Mouse (Mus musculus) heart, adult 11 months (tissue): ENCODE measurements at regions not wholly inside any gene's neighbourhood (a gene's known extent, or its start where the extent isn't known, plus 50 kb on each side); places are given as distances from the start of the nearest gene placed in this dataset.

ENCODE experiments used
- DNase-seq: peaks from one replicate; pipeline ENCODE4 v3.0.0; 2022

DNA sequence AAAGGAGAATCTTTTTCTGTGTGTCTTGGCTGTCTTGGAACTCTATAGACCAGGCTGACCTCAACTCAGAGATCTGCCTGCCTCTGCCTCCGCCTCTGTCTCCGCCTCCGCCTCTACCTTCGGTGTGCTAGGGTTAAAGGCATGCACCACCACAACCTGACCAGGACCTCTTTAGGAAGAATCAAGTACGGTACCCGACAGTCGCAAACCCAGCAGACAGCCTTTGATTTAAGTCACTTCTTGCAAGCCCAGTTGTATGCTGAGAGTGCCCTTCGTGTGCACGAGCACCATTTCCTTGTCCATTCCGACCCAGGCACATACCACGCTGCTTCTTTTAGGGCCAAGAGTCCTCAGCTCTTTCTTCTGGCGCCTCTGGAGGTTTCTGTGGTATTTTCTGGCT, 105.0 kb upstream of the Six3 start:
- DNase-seq: peak; percentile 62

DNA sequence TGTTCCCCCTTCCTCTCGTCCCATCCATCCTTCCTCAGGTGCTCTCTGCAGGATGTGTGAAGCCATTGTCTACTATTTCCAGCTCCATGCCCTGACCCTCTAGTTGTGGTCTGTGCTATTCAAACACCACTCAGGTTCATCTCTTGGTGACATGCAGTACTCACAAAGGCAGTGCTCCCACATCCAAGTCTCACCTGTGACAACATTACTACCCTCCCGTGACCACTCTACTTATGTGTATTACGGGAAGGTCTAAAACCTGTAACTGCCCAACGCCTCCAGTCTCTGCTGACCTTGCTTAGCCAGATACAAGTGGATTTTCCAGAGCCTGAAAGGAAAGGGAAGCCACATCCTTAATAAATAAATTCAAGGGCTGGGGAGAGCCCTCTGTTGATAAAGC, 100.4 kb upstream of the Six3 start:
- DNase-seq: peak; percentile 56

DNA sequence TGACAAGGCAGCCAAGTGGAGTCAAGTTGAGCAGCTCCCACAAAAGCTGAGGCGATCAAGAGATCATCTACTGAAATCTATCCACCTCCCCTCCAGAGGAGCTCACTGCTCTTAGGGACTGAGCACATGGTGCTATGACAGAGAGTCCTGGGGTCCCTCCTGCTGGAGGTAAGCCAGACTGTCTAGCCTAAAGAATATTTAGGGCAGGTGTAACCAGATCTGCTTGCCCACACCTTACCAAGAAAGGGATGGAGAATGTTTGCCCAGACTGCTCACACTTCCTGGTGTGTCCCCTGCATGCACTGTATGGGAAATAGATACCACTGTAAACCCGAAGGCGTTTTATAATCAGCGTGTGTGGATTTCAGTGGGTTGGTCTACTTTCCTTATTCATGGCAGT, 99.5 kb upstream of the Six3 start:
- DNase-seq: no peak

DNA sequence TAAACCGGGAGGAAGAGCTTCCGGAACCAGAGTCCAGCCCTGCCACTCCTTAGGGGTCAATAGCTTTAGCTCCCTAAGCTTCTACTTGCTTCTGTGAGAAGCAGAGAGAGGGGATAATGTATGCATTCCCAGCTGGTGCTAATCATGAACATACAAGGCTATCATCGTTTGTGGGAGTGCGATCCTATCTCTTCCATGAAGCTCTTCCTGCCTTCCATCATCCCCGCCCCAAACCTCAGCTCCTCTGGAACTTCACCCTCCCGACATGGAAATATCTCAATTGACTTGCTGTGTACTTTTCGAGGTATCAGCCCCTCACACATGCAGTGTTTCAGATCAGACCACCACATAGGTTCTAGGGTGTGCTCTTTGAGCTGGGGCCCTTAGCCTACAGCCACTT, 99.0 kb upstream of the Six3 start:
- DNase-seq: peak; percentile 68

DNA sequence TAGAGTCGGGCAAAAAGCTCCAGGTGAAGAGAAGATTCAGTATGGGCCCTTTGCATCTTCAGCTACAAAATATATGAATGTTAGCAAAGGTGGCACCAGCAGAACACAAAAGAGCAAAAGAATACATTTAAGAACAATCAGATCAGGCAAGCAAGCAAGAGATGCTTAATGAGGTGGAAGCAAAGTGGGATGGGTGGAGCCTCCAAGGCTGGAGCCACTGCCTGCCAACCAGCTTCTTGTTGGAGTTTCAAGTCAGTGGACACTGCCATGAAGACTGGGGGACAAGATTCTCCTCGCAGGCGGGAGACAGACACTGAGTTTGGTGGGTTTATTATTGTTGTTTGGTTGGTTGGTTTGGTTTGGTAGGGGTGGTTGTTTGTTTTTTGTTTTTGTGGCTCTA, 96.1 kb upstream of the Six3 start:
- peak; percentile 76 for DNase-seq

DNA sequence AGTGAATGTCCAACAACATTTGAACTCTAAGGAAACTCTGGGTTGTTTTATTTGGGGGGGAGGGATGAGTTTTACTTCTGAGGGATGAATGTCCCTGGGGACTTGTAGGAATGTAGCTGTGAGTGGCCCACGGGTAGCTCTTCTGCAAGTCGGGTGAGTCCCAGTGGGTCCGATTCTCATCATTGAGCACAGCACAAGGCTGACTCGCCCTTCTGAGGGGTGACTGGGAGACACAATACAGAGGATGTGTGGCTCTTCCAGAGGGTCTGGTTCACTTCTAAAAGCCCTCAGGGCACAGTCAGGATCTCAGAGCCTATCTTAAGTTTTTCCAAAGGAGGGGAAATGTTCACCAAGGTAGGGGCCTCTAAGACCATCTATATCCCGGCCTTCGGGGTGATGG, 94.9 kb upstream of the Six3 start:
- peak; percentile 42 for DNase-seq

DNA sequence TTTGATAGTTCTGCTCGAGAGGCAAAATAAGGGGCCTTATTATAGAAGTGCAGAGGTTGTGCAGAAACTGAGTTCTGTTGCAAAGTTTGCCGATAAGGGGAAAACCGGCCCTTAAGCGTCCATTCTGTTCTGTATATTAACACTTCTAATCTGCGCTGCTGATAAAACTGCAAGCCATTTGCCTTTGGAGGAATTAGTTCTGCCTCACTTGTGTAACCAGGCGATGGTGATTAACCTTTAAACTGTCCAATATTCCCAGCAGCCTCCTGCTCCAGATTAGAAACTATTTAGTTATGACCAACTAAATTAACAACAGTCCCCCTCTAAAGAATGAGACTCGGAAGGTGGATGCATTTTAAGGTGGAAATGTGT, 86.1 kb upstream of the Six3 start:
- peak; percentile 23 for DNase-seq

DNA sequence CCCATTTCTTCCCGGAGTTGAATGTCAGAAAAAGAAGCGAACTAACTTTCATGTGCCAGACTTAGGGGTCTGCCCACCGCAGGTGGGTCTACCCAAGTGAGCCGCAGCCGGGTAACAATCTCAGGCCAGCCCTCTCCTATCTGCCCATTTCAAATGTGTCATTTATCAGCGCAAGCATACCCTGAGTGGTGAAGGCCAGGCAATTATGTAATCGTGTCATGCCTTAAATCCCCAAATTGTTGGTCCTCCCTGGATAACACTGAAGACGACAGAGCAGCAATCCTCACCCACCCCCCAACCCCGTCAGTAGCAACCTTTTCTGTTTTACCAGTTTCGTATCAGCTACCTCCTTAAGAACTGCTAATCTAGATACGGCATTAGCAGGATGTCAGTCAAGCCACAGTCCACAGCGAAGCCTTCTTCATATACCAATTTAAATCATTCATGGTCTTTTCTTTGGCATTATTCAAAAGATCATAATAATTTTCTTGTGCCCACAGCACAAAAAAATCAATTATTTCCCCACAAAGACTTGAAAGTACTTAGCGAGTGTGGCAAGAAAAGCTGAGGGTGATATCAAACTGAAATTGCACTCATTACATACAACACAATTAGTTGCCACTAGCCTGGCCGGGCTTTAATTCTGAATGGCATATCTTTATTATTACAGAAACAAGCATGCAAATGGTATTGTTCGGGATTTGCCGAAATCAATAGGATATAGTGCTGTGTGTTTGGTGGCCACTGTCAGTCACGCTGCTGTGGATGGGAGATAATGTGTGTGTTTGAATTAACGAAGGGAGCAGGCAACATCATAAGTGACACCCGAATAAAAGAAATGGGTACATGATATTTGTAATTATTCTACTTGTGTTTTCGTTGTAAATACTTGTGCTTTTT, 85.1 kb upstream of the Six3 start:
- peak; percentile 58 for DNase-seq

DNA sequence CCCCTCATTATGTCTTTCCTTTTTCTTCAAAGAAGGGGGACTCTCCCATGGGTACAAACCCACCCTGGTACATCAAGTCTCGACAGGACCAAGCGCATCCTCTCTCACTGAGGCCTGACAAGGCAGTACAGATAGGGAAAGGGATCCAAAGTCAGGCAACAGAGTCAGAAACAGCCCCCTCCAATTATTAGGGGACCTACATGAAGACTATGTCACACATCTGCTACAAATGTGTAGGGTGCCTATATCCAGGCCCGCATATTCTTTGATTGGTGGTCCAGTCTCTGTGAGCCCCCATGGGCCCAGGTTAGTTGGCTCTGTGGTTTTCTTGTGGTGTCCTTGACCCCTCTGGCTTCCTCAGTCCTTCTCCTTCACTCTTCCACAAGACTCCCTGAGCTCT, 77.1 kb upstream of the Six3 start:
- DNase-seq: peak; percentile 73

DNA sequence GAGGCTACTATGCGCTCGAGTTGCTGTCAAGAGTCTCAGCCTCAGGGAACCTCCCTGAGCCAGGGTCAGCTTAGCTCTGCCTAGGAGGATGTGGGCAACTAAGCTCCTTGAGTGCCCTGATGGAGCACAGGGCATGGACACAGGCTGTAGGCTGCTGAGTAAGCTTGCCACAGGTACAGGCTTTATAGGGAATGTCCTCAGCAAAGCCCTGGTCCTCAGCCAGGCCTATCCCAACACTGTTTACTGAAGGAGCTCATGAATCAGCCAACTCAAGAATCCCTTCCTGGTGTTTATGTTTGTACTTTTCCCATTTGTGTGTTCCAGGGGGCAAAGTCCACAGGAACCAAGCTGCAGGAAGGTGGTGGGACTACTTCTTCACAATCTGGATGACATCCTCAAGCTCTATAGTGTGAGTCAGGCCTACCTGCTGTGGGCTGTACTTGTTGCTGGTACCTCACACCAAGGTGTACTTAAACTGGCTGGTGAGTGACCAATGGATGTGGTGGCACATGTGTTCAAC, 72.1 kb upstream of the Six3 start:
- peak; percentile 58 for DNase-seq

DNA sequence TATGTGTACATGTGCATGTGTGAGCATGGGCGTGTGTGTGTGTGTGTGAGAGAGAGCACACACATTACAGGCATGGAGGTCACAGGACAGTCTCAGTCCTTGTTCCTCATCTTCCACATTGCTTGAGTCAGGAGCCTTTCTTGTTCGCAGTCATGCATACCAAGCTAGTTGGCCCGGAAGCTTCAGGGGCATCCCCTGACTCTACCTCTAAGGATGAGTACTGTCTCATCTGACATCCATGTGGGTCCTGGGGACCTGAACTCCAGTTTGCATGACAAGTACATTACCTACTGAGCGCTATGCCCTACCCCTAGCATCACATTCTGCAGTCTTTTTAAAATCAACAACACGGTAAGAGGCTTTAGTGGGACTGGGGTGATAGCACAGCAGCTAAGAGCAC, 65.3 kb upstream of the Six3 start:
- DNase-seq: peak; percentile 70

DNA sequence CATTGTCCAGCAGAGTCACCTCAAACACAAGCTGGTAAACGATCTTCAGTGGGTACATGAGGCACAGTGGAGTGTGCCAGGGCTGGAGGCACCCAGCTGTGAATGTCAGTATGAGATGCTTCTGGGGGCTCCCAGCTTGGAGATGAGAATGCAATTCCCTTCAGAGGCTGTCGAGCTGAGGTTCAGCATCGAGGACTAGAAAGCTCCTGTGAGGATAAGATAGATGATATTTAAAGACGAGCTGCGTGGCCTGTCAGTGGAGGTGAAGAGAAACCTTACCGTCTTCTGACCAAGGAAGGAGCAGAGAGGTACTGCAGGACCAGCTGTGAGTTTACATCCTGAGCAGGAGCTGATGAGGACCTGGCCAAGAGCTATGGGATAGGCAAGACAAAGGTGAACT, 52.4 kb upstream of the Six3 start:
- DNase-seq: peak; percentile 56

DNA sequence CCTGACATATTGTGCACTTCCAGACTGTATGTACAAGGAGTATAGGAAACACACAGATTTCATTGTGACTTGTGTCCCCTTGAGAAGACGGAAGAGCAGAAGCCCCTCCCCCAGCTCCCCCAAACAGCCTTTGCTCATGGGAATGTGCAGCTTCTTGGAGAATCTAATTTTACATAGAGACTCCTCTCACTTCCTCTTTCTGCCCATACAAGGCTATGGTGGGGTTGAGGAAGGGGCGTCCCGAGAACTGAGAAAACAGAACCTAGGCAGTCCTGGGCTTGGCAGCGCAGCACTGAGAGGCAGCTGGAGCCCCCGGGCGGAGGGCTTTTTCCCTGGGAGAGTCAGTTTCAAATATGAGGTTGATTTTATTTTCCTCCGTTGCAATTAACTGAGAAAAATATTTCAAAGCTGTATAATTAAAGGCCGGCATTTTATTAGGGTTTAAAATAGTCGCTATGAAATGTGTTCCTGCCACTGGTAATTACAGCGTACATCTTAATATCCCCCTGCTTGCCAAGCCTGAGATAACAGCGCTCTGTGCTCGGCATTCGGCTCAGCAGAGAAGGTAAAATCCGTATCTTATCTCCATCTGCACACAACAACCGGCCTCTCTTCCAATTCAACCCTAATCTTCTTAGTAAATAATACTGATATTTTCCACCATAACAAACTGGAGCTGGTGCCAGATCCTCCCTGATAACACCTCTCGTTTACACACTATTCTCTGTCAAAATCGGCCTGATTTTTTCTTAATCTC, 50.7 kb upstream of the Six3 start:
- DNase-seq: peak; percentile 71

DNA sequence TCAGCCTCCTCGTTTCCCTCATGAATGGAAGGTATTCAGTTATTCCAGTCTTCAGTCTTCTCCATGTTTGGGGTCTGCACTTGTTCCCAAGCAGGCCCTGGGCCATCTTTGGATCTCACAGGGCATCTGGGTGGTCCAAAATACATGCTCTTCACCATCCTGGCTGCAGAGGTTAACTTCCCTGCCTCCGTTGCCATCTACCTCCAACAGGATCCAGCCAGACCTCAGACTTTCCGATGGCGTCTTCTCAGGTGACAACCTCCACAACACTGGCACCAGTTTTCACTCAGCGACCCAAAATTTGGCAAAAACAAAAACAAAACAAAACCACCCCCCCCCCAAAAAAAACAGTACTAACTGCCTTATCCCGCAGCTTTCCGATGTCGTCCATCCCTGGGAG, 50.0 kb upstream of the Six3 start:
- peak; percentile 60 for DNase-seq
